Mouse (Mus musculus) hindbrain, embryonic 13.5 days (tissue): ENCODE results near the gene 2410004P03Rik. TPM values are rescaled to one million over a fixed set of nuclear protein-coding genes. Genes with fewer than 3 reads are reported as not detected.

Experiments used
- ATAC-seq: fragments of 200-750 bp; cut with Nextera tagmentation; 2 replicates; pipeline ENCODE4 v1.8.0; 2017; ENCODE audit warnings: moderate TSS enrichment; ENCODE audit not compliant: low FRiP score
- H3K27ac ChIP-seq: fragments of 300-500 bp; sonication (generic); 2 replicates; pipeline ENCODE4 v1.5.1; 2015; ENCODE audit warnings: inconsistent platforms, mild to moderate bottlenecking, moderate library complexity
- H3K27me3 ChIP-seq: fragments of 300-500 bp; sonication (generic); 2 replicates; pipeline ENCODE4 v1.6.1; 2015; ENCODE audit warnings: mild to moderate bottlenecking, inconsistent platforms
- H3K36me3 ChIP-seq: fragments of 300-500 bp; sonication (generic); 2 replicates; pipeline ENCODE4 v1.6.1; 2015; ENCODE audit warnings: mild to moderate bottlenecking, inconsistent platforms
- H3K4me1 ChIP-seq: fragments of 300-500 bp; sonication (generic); replicated peaks from 2 replicates; pipeline ENCODE4 v1.6.1; 2015; ENCODE audit warnings: inconsistent platforms
- H3K4me2 ChIP-seq: fragments of 300-500 bp; sonication (generic); 2 replicates; pipeline ENCODE4 v1.6.1; 2015; ENCODE audit warnings: inconsistent platforms, mild to moderate bottlenecking, moderate library complexity
- H3K4me3 ChIP-seq: fragments of 300-500 bp; sonication (generic); 2 replicates; pipeline ENCODE4 v1.5.1; 2015; ENCODE audit warnings: mild to moderate bottlenecking, inconsistent platforms
- H3K9ac ChIP-seq: fragments of 300-500 bp; sonication (generic); 2 replicates; pipeline ENCODE4 v1.6.1; 2015; ENCODE audit warnings: mild to moderate bottlenecking, inconsistent platforms
- H3K9me3 ChIP-seq: fragments of 300-500 bp; sonication (generic); 2 replicates; pipeline ENCODE4 v1.6.1; 2016; ENCODE audit warnings: inconsistent platforms
- WGBS: fragments of 180-500 bp; shearing (Covaris S2); methylation state at CpG from one replicate; pipeline ENCODE4 v1.1.7; 2015; 5-methylcytosine and 5-hydroxymethylcytosine counted together
- polyA plus RNA-seq: library from polyadenylated mRNA; unstranded; fragments of >200 nt; fragmentation: Nextera tagmentation; extraction: Ambion mirVana; gene quantifications from 2 replicates; pipeline ENCODE4 v1.2.1, GENCODE M21; 2015

The 2410004P03Rik gene
- polyA plus RNA-seq, 1 experiment from 2014 or later: 4.8 TPM

- Histone ChIP-seq H3K27me3 (peaks cover 7% of the 10 kb centered on the region), H3K9me3 (no peaks in the 10 kb centered on the region), H3K9ac (no peak overlapping the region), H3K36me3 (no peaks in the 10 kb centered on the region), H3K4me3 (no peak overlapping the region), H3K4me2 (no peak overlapping the region), H3K4me1 (peaks cover 5% of the 10 kb centered on the region), H3K27ac (no peak overlapping the region)
- WGBS: 93% methylated on average over 2 of the region's 2 CpGs
- ATAC-seq: no peak
Observed at GRCm38 (mm10) chr12:17015711-17016110, 4.2 kb upstream of the 2410004P03Rik start.

DNA sequence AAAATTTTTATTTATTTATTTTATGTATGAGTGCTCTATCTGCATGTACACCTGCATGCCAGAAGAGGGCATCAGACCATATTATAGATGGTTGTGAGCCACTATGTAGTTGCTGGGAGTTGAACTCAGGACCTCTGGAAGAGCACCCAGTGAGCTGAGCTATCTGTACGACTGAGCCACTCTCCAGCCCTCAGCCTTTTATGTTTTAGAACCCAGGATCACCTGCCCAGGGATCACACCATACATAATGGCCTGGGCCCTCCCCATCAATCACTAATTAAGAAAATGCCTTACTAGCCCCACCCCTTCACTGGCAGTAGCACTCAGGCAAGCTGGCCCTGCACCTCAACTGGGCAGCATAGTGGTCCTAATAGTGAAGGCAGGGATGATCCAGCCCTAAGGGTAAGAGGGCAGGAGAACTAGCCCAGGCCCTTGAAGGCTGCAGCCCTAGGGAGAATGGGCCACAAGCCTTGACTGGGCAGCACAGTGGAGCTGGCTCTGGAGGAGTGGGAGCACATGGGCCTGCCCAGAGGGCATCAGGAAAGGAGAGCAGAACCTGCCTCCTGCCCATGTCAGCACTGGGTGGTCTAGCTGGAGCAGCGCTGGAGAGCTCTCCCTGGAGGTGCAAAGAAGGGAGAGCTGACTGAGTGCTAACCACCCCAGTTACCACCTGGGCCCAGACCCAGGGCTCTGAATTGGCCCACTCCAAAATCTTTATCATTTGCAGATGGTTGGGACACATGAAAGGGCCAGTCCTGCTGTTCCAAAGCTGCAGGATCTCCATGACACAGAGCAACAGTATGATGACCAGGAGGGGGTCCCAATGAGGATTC lies 756 bp upstream of the 2410004P03Rik start:
- Histone ChIP-seq H3K9me3 (no peaks in the 10 kb centered on the region), H3K27me3 (peaks cover 10% of the 10 kb centered on the region), H3K4me1 (peaks cover 5% of the 10 kb centered on the region), H3K4me3 (no peak overlapping the region), H3K4me2 (no peak overlapping the region), H3K36me3 (no peaks in the 10 kb centered on the region), H3K27ac (no peak overlapping the region), H3K9ac (no peak overlapping the region)
- ATAC-seq: peak; percentile 48; the same call in 1 of the 2 replicates
- 85% methylated on average over 2 of the region's 2 CpGs for WGBS

GRCm38 (mm10) chr12:17009466-17009865 lies 2.1 kb downstream of the 2410004P03Rik start:
- H3K27ac ChIP-seq: no peak overlapping the region
- no peak for ATAC-seq
- H3K4me1 ChIP-seq: peaks cover 5% of the 10 kb centered on the region
- no peaks in the 10 kb centered on the region for H3K36me3 ChIP-seq
- H3K4me2 ChIP-seq: no peak overlapping the region
- H3K9ac ChIP-seq: no peak overlapping the region
- WGBS: 99% methylated on average over 6 of the region's 6 CpGs
- H3K27me3 ChIP-seq: peaks cover 10% of the 10 kb centered on the region
- no peak overlapping the region for H3K4me3 ChIP-seq
- no peaks in the 10 kb centered on the region for H3K9me3 ChIP-seq

DNA sequence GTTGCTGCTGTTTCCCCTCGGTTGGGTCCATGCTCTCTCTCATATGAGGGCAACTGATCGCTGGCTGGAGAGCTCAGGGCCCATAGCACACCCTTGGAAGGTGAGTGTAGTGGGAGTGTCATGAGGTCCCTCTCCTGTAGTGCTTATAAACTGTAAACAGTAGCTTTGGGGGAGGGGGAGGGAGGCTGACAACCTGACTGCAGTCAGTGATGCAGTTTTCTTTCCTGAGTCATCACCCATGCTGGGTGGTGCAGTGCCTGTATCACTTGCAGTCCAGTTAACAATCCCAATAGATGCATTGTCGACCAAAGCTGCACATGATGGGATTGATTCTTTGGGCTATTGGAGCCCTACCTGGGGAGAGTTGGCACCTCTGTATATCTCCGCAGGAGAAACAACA lies 10.3 kb downstream of the 2410004P03Rik start:
- WGBS: 57% methylated on average over 4 of the region's 4 CpGs
- Histone ChIP-seq H3K4me3 (no peak overlapping the region), H3K27me3 (peaks cover 53% of the 10 kb centered on the region)

DNA sequence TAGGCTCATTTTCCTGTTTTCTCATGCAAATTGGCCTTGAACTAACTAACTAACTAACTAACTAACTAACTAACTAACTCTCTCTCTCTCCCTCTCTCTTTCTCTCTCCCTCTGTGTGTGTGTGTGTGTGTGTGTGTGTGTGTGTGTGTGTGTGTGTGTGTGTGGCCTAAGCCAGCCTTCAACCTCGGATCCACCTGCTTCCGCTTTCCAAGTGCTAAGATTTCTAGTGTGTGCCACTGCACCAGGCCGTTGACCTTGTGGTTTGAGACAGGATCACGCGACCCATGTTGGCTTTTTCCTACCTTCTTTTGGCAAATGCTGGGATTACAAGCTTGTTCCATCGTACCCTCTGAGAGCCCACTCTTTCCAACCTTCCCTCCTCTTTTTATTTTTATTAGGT lies 10.9 kb downstream of the 2410004P03Rik start:
- H3K27ac ChIP-seq: no peak overlapping the region
- no peaks in the 10 kb centered on the region for H3K36me3 ChIP-seq
- 68% methylated on average over 6 of the region's 6 CpGs for WGBS
- peaks cover 53% of the 10 kb centered on the region for H3K27me3 ChIP-seq
- no peak overlapping the region for H3K4me3 ChIP-seq
- peaks cover 18% of the 10 kb centered on the region for H3K4me1 ChIP-seq
- ATAC-seq: no peak
- no peaks in the 10 kb centered on the region for H3K9me3 ChIP-seq
- no peak overlapping the region for H3K4me2 ChIP-seq
- H3K9ac ChIP-seq: no peak overlapping the region

More for the DNA sequence above, 10.3 kb downstream of the 2410004P03Rik start:
- no peak overlapping the region for H3K4me2 ChIP-seq
- no peak for ATAC-seq
- peaks cover 18% of the 10 kb centered on the region for H3K4me1 ChIP-seq
- no peaks in the 10 kb centered on the region for H3K9me3 ChIP-seq
- H3K9ac ChIP-seq: no peak overlapping the region
- no peak overlapping the region for H3K27ac ChIP-seq
- no peaks in the 10 kb centered on the region for H3K36me3 ChIP-seq

- Histone ChIP-seq H3K9ac (peak within 1 kb of the TSS; percentile 64), H3K27ac (no peak within 1 kb of the TSS), H3K4me3 (peak within 1 kb of the TSS; percentile 49), H3K4me1 (peaks cover 18% of the 10 kb centered on the region), H3K9me3 (no peaks in the 10 kb centered on the region), H3K36me3 (no peaks in the 10 kb centered on the region), H3K4me2 (peak within 1 kb of the TSS; percentile 86), H3K27me3 (peaks cover 53% of the 10 kb centered on the region)
- ATAC-seq: peak; percentile 80
- 1% methylated on average over 54 of the region's 57 CpGs for WGBS
Observed at GRCm38 (mm10) chr12:16999739-17000497, 11.6 kb downstream of the 2410004P03Rik start, which contains the start of gene Pqlc3. Pqlc3 (minus strand) TSS chr12:17000408.

DNA sequence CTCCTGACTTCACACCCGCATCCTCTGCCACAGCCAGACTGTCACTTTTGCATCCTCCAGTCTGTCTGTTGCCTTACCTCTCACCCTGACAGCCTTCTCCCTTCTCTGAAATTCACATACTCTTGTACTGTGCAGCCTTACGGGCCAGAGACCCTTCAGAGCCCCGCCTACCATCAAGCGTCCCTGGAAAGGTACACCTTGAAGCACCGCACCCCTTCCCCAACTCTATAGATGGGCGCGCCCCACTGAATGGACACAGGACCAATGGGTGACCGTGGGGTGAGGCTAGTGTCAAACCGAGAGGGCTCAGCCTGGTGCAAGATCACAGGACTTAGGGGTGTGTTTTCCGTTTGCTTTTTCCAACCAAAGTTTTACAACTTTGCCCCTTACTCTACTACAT lies 12.4 kb downstream of the 2410004P03Rik start:
- H3K4me3 ChIP-seq: peak overlapping the region; percentile 49
- H3K27ac ChIP-seq: no peak overlapping the region
- peaks cover 53% of the 10 kb centered on the region for H3K27me3 ChIP-seq
- 10% methylated on average over 10 of the region's 10 CpGs for WGBS
- peak overlapping the region; percentile 86 for H3K4me2 ChIP-seq
- H3K36me3 ChIP-seq: no peaks in the 10 kb centered on the region
- no peaks in the 10 kb centered on the region for H3K9me3 ChIP-seq
- ATAC-seq: no peak
- H3K4me1 ChIP-seq: peaks cover 18% of the 10 kb centered on the region
- H3K9ac ChIP-seq: peak overlapping the region; percentile 64; the same call in 1 of the 2 replicates

DNA sequence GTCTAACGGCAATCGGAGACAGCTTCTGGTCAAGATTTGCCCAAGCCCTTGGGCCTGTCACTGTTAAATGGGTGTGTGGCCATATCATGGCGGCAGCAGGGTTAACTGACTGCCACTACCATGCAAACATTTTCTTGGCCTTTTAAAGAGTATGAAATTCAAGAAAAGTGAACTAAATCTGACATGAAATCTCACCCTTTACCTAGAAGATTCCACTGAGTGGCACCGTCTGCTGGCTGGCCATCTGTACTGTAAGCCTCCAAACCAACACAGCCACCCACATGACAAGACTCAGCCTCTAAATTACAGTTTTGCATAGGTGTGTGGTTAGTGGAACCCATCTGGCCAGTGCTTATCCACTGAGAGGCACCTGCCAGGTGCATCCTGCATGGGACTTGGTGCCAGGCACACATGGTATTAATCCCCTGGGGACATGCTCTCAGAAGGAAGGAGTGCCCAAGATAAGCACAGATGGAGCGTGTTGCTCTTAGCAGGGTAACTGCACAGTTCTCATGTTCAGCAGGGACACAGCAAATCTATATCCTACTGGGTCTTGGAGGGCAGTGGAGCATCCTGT lies 14.6 kb downstream of the 2410004P03Rik start:
- H3K36me3 ChIP-seq: peaks cover 6% of the 10 kb centered on the region; the same call in 1 of the 2 replicates
- no peaks in the 10 kb centered on the region for H3K9me3 ChIP-seq
- no peak overlapping the region for H3K27ac ChIP-seq
- H3K4me3 ChIP-seq: no peak overlapping the region
- 90% methylated on average over 5 of the region's 5 CpGs for WGBS
- peaks cover 51% of the 10 kb centered on the region for H3K27me3 ChIP-seq
- peaks cover 18% of the 10 kb centered on the region for H3K4me1 ChIP-seq
- H3K4me2 ChIP-seq: no peak overlapping the region
- H3K9ac ChIP-seq: no peak overlapping the region
- ATAC-seq: no peak

- Histone ChIP-seq H3K4me1 (peaks cover 18% of the 10 kb centered on the region), H3K36me3 (peaks cover 6% of the 10 kb centered on the region; the same call in 1 of the 2 replicates), H3K9me3 (no peaks in the 10 kb centered on the region), H3K9ac (no peak overlapping the region), H3K4me2 (no peak overlapping the region), H3K4me3 (no peak overlapping the region), H3K27ac (no peak overlapping the region), H3K27me3 (peaks cover 44% of the 10 kb centered on the region)
- 87% methylated on average over 5 of the region's 5 CpGs for WGBS
- ATAC-seq: no peak
Observed at GRCm38 (mm10) chr12:16996281-16996680, 15.2 kb downstream of the 2410004P03Rik start.

GRCm38 (mm10) chr12:16994291-16994690 lies 17.2 kb downstream of the 2410004P03Rik start:
- H3K4me1 ChIP-seq: peaks cover 8% of the 10 kb centered on the region
- peaks cover 9% of the 10 kb centered on the region; the same call in 1 of the 2 replicates for H3K36me3 ChIP-seq
- H3K27ac ChIP-seq: no peak overlapping the region
- H3K4me3 ChIP-seq: no peak overlapping the region
- no peak overlapping the region for H3K9ac ChIP-seq
- peaks cover 26% of the 10 kb centered on the region for H3K27me3 ChIP-seq
- H3K4me2 ChIP-seq: no peak overlapping the region
- no peak for ATAC-seq
- 92% methylated on average over 2 of the region's 2 CpGs for WGBS
- no peaks in the 10 kb centered on the region for H3K9me3 ChIP-seq

GRCm38 (mm10) chr12:16992355-16992754 lies 19.2 kb downstream of the 2410004P03Rik start:
- H3K27me3 ChIP-seq: peaks cover 7% of the 10 kb centered on the region
- no peak for ATAC-seq
- H3K36me3 ChIP-seq: peaks cover 9% of the 10 kb centered on the region; the same call in 1 of the 2 replicates
- no peak overlapping the region for H3K4me3 ChIP-seq
- no peaks in the 10 kb centered on the region for H3K4me1 ChIP-seq
- no peaks in the 10 kb centered on the region for H3K9me3 ChIP-seq
- no peak overlapping the region for H3K9ac ChIP-seq
- WGBS: 88% methylated on average over 2 of the region's 2 CpGs
- no peak overlapping the region for H3K4me2 ChIP-seq
- H3K27ac ChIP-seq: no peak overlapping the region

DNA sequence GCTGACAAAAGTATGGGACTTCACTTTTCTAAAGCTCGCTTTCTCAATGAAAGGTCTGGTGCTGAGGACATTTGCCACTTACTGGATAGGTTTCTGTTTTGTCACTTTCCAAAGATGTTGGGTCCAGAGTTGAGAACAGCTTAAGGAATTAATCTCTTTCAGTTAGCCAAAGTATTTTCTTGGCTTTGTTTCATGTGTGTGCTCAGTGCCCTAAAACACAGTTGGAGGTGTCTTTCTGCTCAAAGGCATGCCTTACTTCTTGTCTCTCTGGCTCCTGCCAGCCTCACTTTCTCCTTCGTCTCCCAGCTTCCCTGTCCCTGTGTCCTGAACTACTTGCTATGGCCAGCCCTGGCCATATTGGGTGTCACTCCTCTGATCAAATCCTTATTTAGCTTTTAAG lies 20.2 kb downstream of the 2410004P03Rik start:
- ATAC-seq: no peak
- WGBS: 85% methylated on average over 2 of the region's 2 CpGs
- no peak overlapping the region for H3K4me2 ChIP-seq

More for the DNA sequence above, 20.2 kb downstream of the 2410004P03Rik start:
- Histone ChIP-seq H3K27me3 (no peaks in the 10 kb centered on the region), H3K4me3 (no peak overlapping the region), H3K9ac (no peak overlapping the region), H3K36me3 (peaks cover 9% of the 10 kb centered on the region; the same call in 1 of the 2 replicates), H3K4me1 (no peaks in the 10 kb centered on the region), H3K27ac (no peak overlapping the region), H3K9me3 (no peaks in the 10 kb centered on the region)
